ENCODE assay signal across 8 mouse cellular contexts in the genomic region with DNA sequence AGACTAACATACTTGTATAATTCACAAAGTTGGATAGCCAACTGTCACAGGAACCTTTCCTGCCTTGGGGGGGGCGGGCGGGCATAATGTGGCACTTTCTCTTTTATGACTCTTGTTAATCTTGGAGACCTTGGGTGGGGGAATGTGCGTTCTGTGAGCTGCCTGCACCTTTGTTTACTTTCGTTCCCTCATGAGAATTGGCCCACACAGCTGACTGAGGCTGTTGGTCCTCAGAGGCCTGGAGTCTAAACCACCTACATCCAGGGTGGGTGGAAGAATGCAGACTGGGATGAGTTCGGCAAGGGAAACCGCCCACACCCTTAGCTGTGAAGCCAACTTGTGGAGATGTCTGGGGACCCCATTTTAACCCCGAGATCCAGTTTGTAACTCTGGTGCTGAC. TPM values are rescaled to one million over a fixed set of nuclear protein-coding genes. Genes with fewer than 3 reads are reported as not detected.
DNase-seq lines count a peak whose midpoint lies in the region; ATAC-seq lines count a peak whose summit lies in the region.

No protein-coding gene starts in this region.

- H3K4me3 ChIP-seq in heart, embryonic 10.5 days: peak overlapping the region; percentile 59
- H3K4me3 ChIP-seq in lung, embryonic 16.5 days (ENCODE audit: low read length): peak overlapping the region; percentile 30
- no peak overlapping the region for H3K4me3 ChIP-seq in intestine, embryonic 16.5 days (ENCODE audit: low read length)
- no peak overlapping the region for H3K4me3 ChIP-seq in neural tube, embryonic 15.5 days (replicated peaks)

- peak; percentile 3; the same call in 1 of the 2 replicates for ATAC-seq in lung, embryonic 16.5 days (ENCODE audit: low read depth)
- no peak for ATAC-seq in intestine, embryonic 16.5 days
- no peak for ATAC-seq in neural tube, embryonic 15.5 days (ENCODE audit: low FRiP score)

- H3K27ac ChIP-seq in heart, embryonic 10.5 days: peak overlapping the region; percentile 92
- H3K27ac ChIP-seq in lung, embryonic 16.5 days (ENCODE audit: low read length): peak overlapping the region; percentile 94
- peak overlapping the region; percentile 71 for H3K27ac ChIP-seq in intestine, embryonic 16.5 days (ENCODE audit: low read length)
- no peak overlapping the region for H3K27ac ChIP-seq in neural tube, embryonic 15.5 days (replicated peaks)

- H3K27me3 ChIP-seq in heart, embryonic 10.5 days (ENCODE audit: insufficient read depth, poor library complexity, severe bottlenecking): no peaks in the 10 kb centered on the region; the same call in 1 of the 2 replicates
- no peaks in the 10 kb centered on the region for H3K27me3 ChIP-seq in lung, embryonic 16.5 days (ENCODE audit: control insufficient read depth, insufficient read depth, low read depth, low read length)
- H3K27me3 ChIP-seq in intestine, embryonic 16.5 days (replicated peaks; ENCODE audit: control insufficient read depth, insufficient read depth, low read length): peaks cover 8% of the 10 kb centered on the region
- no peaks in the 10 kb centered on the region for H3K27me3 ChIP-seq in neural tube, embryonic 15.5 days (replicated peaks)

- 45% methylated on average over 7 of the region's 7 CpGs for WGBS in heart, embryonic 10.5 days
- WGBS in lung, embryonic 16.5 days: 30% methylated on average over 7 of the region's 7 CpGs
- whole genome bisulfite sequencing in intestine, embryonic 16.5 days: 14% methylated on average over 7 of the region's 7 CpGs
- 57% methylated on average over 7 of the region's 7 CpGs for WGBS in neural tube, embryonic 15.5 days

- peak overlapping the region; percentile 54 for H3K4me2 ChIP-seq in lung, embryonic 16.5 days (ENCODE audit: low read depth, low read length)
- H3K4me2 ChIP-seq in intestine, embryonic 16.5 days (ENCODE audit: low read depth, low read length): peak overlapping the region; percentile 53
- peak overlapping the region; percentile 39 for H3K4me2 ChIP-seq in neural tube, embryonic 15.5 days

- no peaks in the 10 kb centered on the region for H3K36me3 ChIP-seq in heart, embryonic 10.5 days
- no peaks in the 10 kb centered on the region for H3K36me3 ChIP-seq in lung, embryonic 16.5 days (ENCODE audit: control insufficient read depth, insufficient read depth, low read length)
- no peaks in the 10 kb centered on the region for H3K36me3 ChIP-seq in intestine, embryonic 16.5 days (ENCODE audit: control insufficient read depth, insufficient read depth, low read length)
- H3K36me3 ChIP-seq in neural tube, embryonic 15.5 days: no peaks in the 10 kb centered on the region

- peaks cover 77% of the 10 kb centered on the region for H3K4me1 ChIP-seq in heart, embryonic 10.5 days
- peaks cover 64% of the 10 kb centered on the region for H3K4me1 ChIP-seq in lung, embryonic 16.5 days (replicated peaks; ENCODE audit: control insufficient read depth, insufficient read depth, low read length)
- peaks cover 39% of the 10 kb centered on the region for H3K4me1 ChIP-seq in intestine, embryonic 16.5 days (ENCODE audit: control insufficient read depth, insufficient read depth, low read length)
- peaks cover 31% of the 10 kb centered on the region for H3K4me1 ChIP-seq in neural tube, embryonic 15.5 days

- no peak for DNase-seq in heart, embryonic 10.5 days (ENCODE audit: low spot score)
- DNase-seq in heart, adult 18-20 months: no peak
- no peak for DNase-seq in lung, postnatal 25 days (ENCODE audit: low spot score)
- DNase-seq in embryo, embryonic 10.5 days (ENCODE audit: low spot score): no peak
- DNase-seq in cerebellum, postnatal 10 days: no peak

- no peaks in the 10 kb centered on the region for H3K9me3 ChIP-seq in heart, embryonic 10.5 days
- H3K9me3 ChIP-seq in lung, embryonic 16.5 days (ENCODE audit: control insufficient read depth, low read length): no peaks in the 10 kb centered on the region
- H3K9me3 ChIP-seq in intestine, embryonic 16.5 days (ENCODE audit: control insufficient read depth, low read length): no peaks in the 10 kb centered on the region
- H3K9me3 ChIP-seq in neural tube, embryonic 15.5 days (replicated peaks): no peaks in the 10 kb centered on the region

- H3K9ac ChIP-seq in lung, embryonic 16.5 days (ENCODE audit: low read length): peak overlapping the region; percentile 64
- H3K9ac ChIP-seq in intestine, embryonic 16.5 days (ENCODE audit: low read depth, low read length): peak overlapping the region; percentile 59; the same call in 1 of the 2 replicates
- H3K9ac ChIP-seq in neural tube, embryonic 15.5 days (replicated peaks): no peak overlapping the region

RNA-seq across cellular contexts. Expression of a gene that starts 13.0 kb away (rescaled TPM):
- 5.7 and 8.2 TPM in 2 replicates for polyA plus RNA-seq in heart, embryonic 10.5 days (2016; fragmentation: Nextera tagmentation; extraction: Ambion mirVana)
- 1 to 10 TPM; 4.3 to 6.5 TPM for total RNA-seq in heart, adult 18-20 months (2021)
- polyA plus RNA-seq in lung, embryonic 16.5 days (2015; fragmentation: Nextera tagmentation; extraction: Ambion mirVana): 11.7 and 12.4 TPM in 2 replicates
- polyA plus RNA-seq in intestine, embryonic 16.5 days (2015; fragmentation: Nextera tagmentation; extraction: Ambion mirVana): 5.0 and 5.1 TPM in 2 replicates
- polyA plus RNA-seq in neural tube, embryonic 15.5 days (2015; fragmentation: Nextera tagmentation; extraction: Ambion mirVana): 1.3 and 2.0 TPM in 2 replicates

Comparison
In these comparisons a context has a peak if more than half of its experiments do, and no peak if none do; other contexts are left out.
1. H3K4me3 ChIP-seq: peak in heart, embryonic 10.5 days (single experiment) and lung, embryonic 16.5 days (single experiment); none in intestine, embryonic 16.5 days (single experiment) and neural tube, embryonic 15.5 days (single experiment).
2. Peak in every context shown above with its lines, with median percentiles within 50 percentile points of each other: H3K4me2 ChIP-seq.